Mouse (Mus musculus): ENCODE measurements around the gene Mga. TPM values are rescaled to one million over a fixed set of nuclear protein-coding genes. Genes with fewer than 3 reads are reported as not detected.

The Mga gene
- polyA plus RNA-seq, 1 experiment from 2014 or later = 14.2 TPM

DNA sequence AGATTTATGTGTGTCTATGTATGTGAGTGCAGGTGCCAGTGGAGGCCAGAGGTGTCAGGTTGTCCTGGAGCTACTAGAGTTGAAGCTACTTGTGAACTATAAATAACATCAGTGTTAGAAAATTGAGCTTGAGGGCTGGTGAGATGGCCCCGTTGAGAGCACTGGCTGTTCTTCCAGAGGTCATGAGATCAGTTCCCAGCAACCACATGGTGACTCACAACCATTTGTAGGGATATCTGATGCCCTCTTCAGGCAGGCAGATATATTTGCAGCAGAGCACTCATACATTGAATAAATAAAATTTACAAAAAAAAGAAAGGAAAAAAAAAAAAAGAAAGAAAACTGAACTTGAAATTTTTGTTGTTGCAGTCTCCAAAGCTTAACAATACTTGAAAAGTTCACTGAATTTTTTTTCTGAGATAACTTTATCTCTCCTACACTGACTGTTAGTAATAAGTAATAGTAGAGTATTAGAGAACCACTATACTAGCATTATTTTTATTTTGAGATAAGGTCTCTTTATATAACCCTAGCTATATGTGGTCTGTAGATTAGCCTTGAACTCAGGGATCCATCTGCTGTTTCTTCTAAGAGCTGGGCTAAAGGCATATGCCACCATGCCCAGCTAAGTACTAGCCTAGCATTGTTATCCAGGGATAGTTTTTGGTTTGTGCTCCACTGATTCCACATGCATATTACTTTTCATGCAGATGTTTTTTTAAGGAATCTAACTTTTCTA, 20.8 kb downstream of the Mga start:
- no peaks in the 10 kb centered on the region for H3K9me3 ChIP-seq (ENCODE audit: low read length)
- 63% methylated on average over 1 of the region's 1 CpGs for WGBS
- ATAC-seq = no peak
- H3K36me3 ChIP-seq (ENCODE audit: insufficient read depth, low read length) = 0 out of 2 replicates have a peak, but pooled peaks cover under 1% of the 10 kb centered on the region
- H3K4me1 ChIP-seq (ENCODE audit: insufficient read depth, low read depth, low read length) = no peaks in the 10 kb centered on the region
- H3K27me3 ChIP-seq (replicated peaks; ENCODE audit: insufficient read depth, low read length) = no peaks in the 10 kb centered on the region
- TF ChIP-seq EP300 (IDR thresholded peaks at IDR 0.05) = no peak
- TF ChIP-seq CTCF (IDR thresholded peaks at IDR 0.05) = peak; percentile 11; the same call in 1 of the 2 replicates
- H3K9ac ChIP-seq (replicated peaks; ENCODE audit: low read depth) = no peak overlapping the region
- H3K4me2 ChIP-seq (replicated peaks; ENCODE audit: low read depth, low read length) = no peak overlapping the region
- DNase-seq (ENCODE audit: low spot score) = no peak
- no peak overlapping the region for H3K27ac ChIP-seq (ENCODE audit: low read length)
- no peak overlapping the region for H3K4me3 ChIP-seq (ENCODE audit: low read depth, low read length)

DNA sequence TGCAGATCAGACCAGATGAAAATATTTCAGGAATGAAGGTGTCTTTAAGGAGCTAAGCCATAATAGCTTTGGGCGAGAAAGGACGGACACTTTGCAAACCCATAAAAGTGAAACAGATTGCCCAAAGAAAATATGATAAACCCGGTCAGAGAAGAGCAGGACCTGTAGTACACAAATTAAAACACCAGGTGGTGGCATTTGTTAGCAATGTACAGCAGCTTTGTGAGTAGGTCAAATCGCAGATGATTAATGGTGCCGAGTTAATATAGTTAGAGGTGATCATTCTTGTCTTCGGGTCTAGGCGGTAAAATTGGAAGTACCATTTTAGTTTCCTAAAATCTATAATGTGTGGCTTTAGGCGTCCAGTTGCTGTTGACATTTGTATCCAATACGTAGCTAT, 73.5 kb downstream of the Mga start:
- Histone ChIP-seq H3K9me3 (ENCODE audit: low read length) (no peaks in the 10 kb centered on the region), H3K4me2 (replicated peaks; ENCODE audit: low read depth, low read length) (no peak overlapping the region), H3K27me3 (replicated peaks; ENCODE audit: insufficient read depth, low read length) (no peaks in the 10 kb centered on the region), H3K36me3 (ENCODE audit: insufficient read depth, low read length) (no peaks in the 10 kb centered on the region), H3K27ac (ENCODE audit: low read length) (no peak overlapping the region), H3K9ac (replicated peaks; ENCODE audit: low read depth) (no peak overlapping the region), H3K4me1 (ENCODE audit: insufficient read depth, low read depth, low read length) (peaks cover 11% of the 10 kb centered on the region), H3K4me3 (ENCODE audit: low read depth, low read length) (no peak overlapping the region)
- ATAC-seq = no peak
- TF ChIP-seq EP300 (IDR thresholded peaks at IDR 0.05) (no peak), CTCF (IDR thresholded peaks at IDR 0.05) (peak; percentile 88)
- 30% methylated on average over 9 of the region's 9 CpGs for WGBS
- peak; percentile 73 for DNase-seq (ENCODE audit: low spot score)

DNA sequence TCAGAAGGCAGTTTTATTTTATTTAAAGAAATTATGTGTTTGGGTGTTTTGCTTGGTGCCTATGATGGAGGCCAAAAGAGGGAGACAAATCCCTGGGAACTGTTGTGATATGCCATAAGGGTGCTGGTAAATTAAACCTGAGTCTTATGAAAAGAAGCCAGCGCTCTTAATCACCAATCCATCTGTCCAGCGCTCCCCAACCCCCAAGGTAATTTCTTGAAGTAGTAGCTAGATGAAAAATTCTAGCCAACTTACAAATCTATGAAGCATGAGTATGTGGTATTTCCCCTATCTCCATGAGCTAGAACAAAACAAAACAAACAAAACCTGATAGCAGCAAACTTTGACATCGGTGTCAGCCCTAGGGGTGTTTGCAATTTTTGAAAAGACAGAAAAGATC, 74.3 kb downstream of the Mga start:
- H3K4me3 ChIP-seq (ENCODE audit: low read depth, low read length) = no peak overlapping the region
- WGBS = 73% methylated on average over 3 of the region's 3 CpGs

GRCm38 (mm10) chr2:119971837-119972536, 75.0 kb downstream of the Mga start:
- peak; percentile 100 for ATAC-seq
- Histone ChIP-seq H3K36me3 (ENCODE audit: insufficient read depth, low read length) (no peaks in the 10 kb centered on the region), H3K4me1 (ENCODE audit: insufficient read depth, low read depth, low read length) (peaks cover 11% of the 10 kb centered on the region), H3K4me3 (ENCODE audit: low read depth, low read length) (peak overlapping the region; percentile 73), H3K27me3 (replicated peaks; ENCODE audit: insufficient read depth, low read length) (no peaks in the 10 kb centered on the region), H3K9me3 (ENCODE audit: low read length) (no peaks in the 10 kb centered on the region), H3K4me2 (replicated peaks; ENCODE audit: low read depth, low read length) (peak overlapping the region; percentile 72), H3K27ac (ENCODE audit: low read length) (peak overlapping the region; percentile 87), H3K9ac (replicated peaks; ENCODE audit: low read depth) (peak overlapping the region; percentile 72)
- TF ChIP-seq EP300 (IDR thresholded peaks at IDR 0.05) (no peak), CTCF (IDR thresholded peaks at IDR 0.05) (peak; percentile 69)
- WGBS = 2% methylated on average over 32 of the region's 32 CpGs
- peak; percentile 98 for DNase-seq (ENCODE audit: low spot score)

More for the DNA sequence above, 74.3 kb downstream of the Mga start:
- H3K27ac ChIP-seq (ENCODE audit: low read length) = no peak overlapping the region
- no peaks in the 10 kb centered on the region for H3K36me3 ChIP-seq (ENCODE audit: insufficient read depth, low read length)
- no peak overlapping the region for H3K9ac ChIP-seq (replicated peaks; ENCODE audit: low read depth)
- no peaks in the 10 kb centered on the region for H3K9me3 ChIP-seq (ENCODE audit: low read length)
- DNase-seq (ENCODE audit: low spot score) = no peak
- H3K4me2 ChIP-seq (replicated peaks; ENCODE audit: low read depth, low read length) = no peak overlapping the region
- ATAC-seq = no peak
- H3K4me1 ChIP-seq (ENCODE audit: insufficient read depth, low read depth, low read length) = peaks cover 11% of the 10 kb centered on the region
- no peak for TF ChIP-seq CTCF (IDR thresholded peaks at IDR 0.05)
- TF ChIP-seq EP300 (IDR thresholded peaks at IDR 0.05) = no peak
- no peaks in the 10 kb centered on the region for H3K27me3 ChIP-seq (replicated peaks; ENCODE audit: insufficient read depth, low read length)

DNA sequence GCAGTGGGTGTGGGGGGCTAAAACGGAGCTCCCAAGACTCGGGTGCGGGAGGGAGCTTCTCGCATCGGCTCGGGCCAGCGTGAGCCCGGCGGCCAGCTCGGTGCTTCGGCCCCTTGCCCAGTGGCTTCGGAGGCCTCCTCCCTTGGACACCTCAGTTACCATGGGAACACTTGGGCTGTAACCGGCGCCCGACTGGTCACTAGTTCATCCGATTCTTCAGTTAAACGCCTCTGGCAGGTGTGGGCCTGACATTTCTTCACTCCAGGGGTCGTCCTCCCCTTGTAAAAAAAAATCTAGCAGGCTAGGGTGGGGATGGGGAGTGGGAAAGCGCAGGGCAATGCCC, 75.5 kb downstream of the Mga start, which contains the start of gene Mapkbp1:
TSS of gene Mapkbp1 (plus strand) at position 163 of the 343 bp plus-strand sequence.
- WGBS = 2% methylated on average over 19 of the region's 19 CpGs
- peak within 1 kb of the TSS; percentile 72 for H3K9ac ChIP-seq (replicated peaks; ENCODE audit: low read depth)

GRCm38 (mm10) chr2:119980343-119980986, 83.4 kb downstream of the Mga start:
- Histone ChIP-seq H3K9ac (replicated peaks; ENCODE audit: low read depth) (no peak overlapping the region), H3K27me3 (replicated peaks; ENCODE audit: insufficient read depth, low read length) (no peaks in the 10 kb centered on the region), H3K4me2 (replicated peaks; ENCODE audit: low read depth, low read length) (no peak overlapping the region), H3K9me3 (ENCODE audit: low read length) (no peaks in the 10 kb centered on the region), H3K36me3 (ENCODE audit: insufficient read depth, low read length) (no peaks in the 10 kb centered on the region), H3K4me1 (ENCODE audit: insufficient read depth, low read depth, low read length) (peaks cover 3% of the 10 kb centered on the region; the same call in 1 of the 2 replicates), H3K27ac (ENCODE audit: low read length) (no peak overlapping the region), H3K4me3 (ENCODE audit: low read depth, low read length) (no peak overlapping the region)
- WGBS = 70% methylated on average over 7 of the region's 7 CpGs
- DNase-seq (ENCODE audit: low spot score) (no peak), ATAC-seq (no peak)
- TF ChIP-seq CTCF (IDR thresholded peaks at IDR 0.05) = no peak
- no peak for TF ChIP-seq EP300 (IDR thresholded peaks at IDR 0.05)

More for the DNA sequence above, 75.5 kb downstream of the Mga start, which contains the start of gene Mapkbp1:
- H3K27ac ChIP-seq (ENCODE audit: low read length) = peak within 1 kb of the TSS; percentile 87
- peak within 1 kb of the TSS; percentile 72 for H3K4me2 ChIP-seq (replicated peaks; ENCODE audit: low read depth, low read length)
- no peaks in the 10 kb centered on the region for H3K36me3 ChIP-seq (ENCODE audit: insufficient read depth, low read length)
- peak; percentile 79 for ATAC-seq
- DNase-seq (ENCODE audit: low spot score) = no peak
- peaks cover 11% of the 10 kb centered on the region for H3K4me1 ChIP-seq (ENCODE audit: insufficient read depth, low read depth, low read length)
- H3K9me3 ChIP-seq (ENCODE audit: low read length) = no peaks in the 10 kb centered on the region
- H3K27me3 ChIP-seq (replicated peaks; ENCODE audit: insufficient read depth, low read length) = no peaks in the 10 kb centered on the region
- TF ChIP-seq CTCF (IDR thresholded peaks at IDR 0.05) (no peak), EP300 (IDR thresholded peaks at IDR 0.05) (no peak)
- peak within 1 kb of the TSS; percentile 73 for H3K4me3 ChIP-seq (ENCODE audit: low read depth, low read length)
